Mouse (Mus musculus): ENCODE measurements around the gene 4930455H04Rik. TPM values are rescaled to one million over a fixed set of nuclear protein-coding genes. Genes with fewer than 3 reads are reported as not detected.

4930455H04Rik gene
- total and polyA plus RNA-seq, 2 experiments: 0.09 TPM; not detected in 1

DNA sequence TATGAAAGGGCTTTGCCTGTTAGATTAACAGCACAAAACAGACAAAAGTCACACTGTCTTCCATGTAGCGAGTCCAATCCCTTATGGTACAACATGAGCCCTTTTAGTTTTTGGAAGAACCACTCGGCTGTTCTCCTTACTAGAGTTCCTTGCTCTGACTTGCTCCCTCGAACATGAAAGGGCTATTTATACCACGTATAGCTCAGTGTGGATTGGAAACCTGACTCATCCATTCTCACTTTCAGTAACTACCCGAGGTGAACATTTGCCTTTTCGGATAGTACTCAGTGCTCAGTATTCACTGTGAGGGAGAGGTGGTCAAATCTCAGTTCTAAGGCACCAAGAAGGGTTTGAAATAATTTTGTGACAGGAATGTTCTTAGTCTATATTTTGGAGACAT lies 35.3 kb downstream of the 4930455H04Rik start:
- Histone ChIP-seq H3K4me1 (ENCODE audit: control insufficient read depth, insufficient read depth, low read length) (no peaks in the 10 kb centered on the region), H3K9ac (ENCODE audit: low read depth, low read length) (no peak overlapping the region), H3K27me3 (ENCODE audit: control insufficient read depth, insufficient read depth, low read length) (no peaks in the 10 kb centered on the region), H3K79me2 (ENCODE audit: control insufficient read depth, insufficient read depth, low read length) (no peaks in the 10 kb centered on the region), H3K36me3 (ENCODE audit: control insufficient read depth, insufficient read depth, low read length) (no peaks in the 10 kb centered on the region), H3K4me3 (ENCODE audit: insufficient read depth, low read depth, low read length) (no peak overlapping the region), H3K27ac (replicated peaks; ENCODE audit: insufficient read depth, low read depth, low read length) (no peak overlapping the region)
- 88% methylated on average over 6 of the region's 6 CpGs for WGBS
- no peak for TF ChIP-seq CTCF (IDR thresholded peaks at IDR 0.05; ENCODE audit: low read depth, low read length)
- no peak for TF ChIP-seq POLR2A (IDR thresholded peaks at IDR 0.05; ENCODE audit: extremely low read depth, insufficient read depth, low read length)
- DNase-seq (ENCODE audit: extremely low read depth, low read depth, low spot score): no peak

DNA sequence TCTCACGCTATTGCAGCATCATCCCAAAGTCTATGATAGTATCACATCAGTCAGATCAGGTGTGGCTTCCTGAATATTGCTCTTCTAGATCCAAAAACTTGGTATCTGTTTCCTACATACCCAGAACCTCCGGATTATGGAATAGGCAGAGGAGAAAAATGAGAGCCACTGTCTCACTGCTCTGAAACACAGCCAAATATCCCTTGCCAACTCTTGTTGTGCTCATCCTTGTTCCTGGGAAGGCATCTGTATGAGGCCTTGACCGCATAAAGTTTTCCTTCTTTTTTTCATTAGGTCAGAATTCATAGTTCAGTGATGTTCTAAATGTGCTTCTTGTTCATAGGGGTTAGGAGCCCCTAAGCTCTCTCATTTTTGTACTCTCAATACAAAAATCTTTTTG lies 38.6 kb downstream of the 4930455H04Rik start:
- TF ChIP-seq POLR2A (IDR thresholded peaks at IDR 0.05; ENCODE audit: extremely low read depth, insufficient read depth, low read length) (no peak), CTCF (IDR thresholded peaks at IDR 0.05; ENCODE audit: low read depth, low read length) (no peak)
- Histone ChIP-seq H3K27me3 (ENCODE audit: control insufficient read depth, insufficient read depth, low read length) (no peaks in the 10 kb centered on the region), H3K27ac (replicated peaks; ENCODE audit: insufficient read depth, low read depth, low read length) (no peak overlapping the region), H3K36me3 (ENCODE audit: control insufficient read depth, insufficient read depth, low read length) (no peaks in the 10 kb centered on the region), H3K9ac (ENCODE audit: low read depth, low read length) (no peak overlapping the region), H3K4me1 (ENCODE audit: control insufficient read depth, insufficient read depth, low read length) (no peaks in the 10 kb centered on the region), H3K79me2 (ENCODE audit: control insufficient read depth, insufficient read depth, low read length) (no peaks in the 10 kb centered on the region), H3K4me3 (ENCODE audit: insufficient read depth, low read depth, low read length) (no peak overlapping the region)
- no peak for DNase-seq (ENCODE audit: extremely low read depth, low read depth, low spot score)
- 87% methylated on average over 3 of the region's 3 CpGs for WGBS

DNA sequence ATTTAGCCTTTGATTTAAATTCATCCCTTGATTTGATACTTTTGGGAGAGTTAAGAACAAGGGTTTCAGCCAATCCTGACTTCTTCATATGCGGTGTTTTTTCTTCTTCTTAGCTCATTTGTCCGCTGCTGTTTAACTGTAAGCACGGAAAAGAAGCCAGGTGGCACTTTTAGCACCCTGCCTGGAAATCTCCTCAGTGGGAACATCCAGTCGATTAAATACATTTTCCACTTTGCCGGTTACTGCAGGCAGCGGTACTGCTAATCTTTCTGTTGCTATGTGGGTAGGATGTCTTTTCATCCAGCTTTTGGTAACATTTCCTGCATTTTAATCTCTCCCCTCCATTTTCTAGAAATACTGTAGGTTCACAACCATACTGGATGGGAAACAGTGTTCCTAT lies 39.3 kb downstream of the 4930455H04Rik start:
- WGBS: 92% methylated on average over 6 of the region's 6 CpGs

DNA sequence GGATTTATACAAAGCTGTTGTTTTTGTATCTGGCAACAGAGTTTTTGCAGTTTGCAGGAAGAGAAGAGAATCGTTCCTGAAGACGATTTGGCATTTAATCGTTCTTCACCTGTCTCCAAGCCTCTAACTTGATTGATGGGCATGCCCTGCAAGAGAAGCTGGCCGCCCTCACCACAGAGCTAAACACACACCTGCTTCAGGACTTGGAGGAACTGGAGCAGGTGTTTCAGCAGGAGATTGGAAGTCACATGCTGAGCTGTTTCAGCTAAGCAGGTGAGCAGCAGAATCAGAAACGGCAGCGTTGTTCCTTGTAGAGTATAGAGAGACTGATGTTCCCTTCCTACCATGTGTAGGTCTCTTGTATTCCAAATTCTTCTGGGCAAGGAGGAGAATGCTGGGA lies 42.1 kb downstream of the 4930455H04Rik start:
- Histone ChIP-seq H3K79me2 (ENCODE audit: control insufficient read depth, insufficient read depth, low read length) (no peaks in the 10 kb centered on the region), H3K4me3 (ENCODE audit: insufficient read depth, low read depth, low read length) (no peak overlapping the region), H3K36me3 (ENCODE audit: control insufficient read depth, insufficient read depth, low read length) (no peaks in the 10 kb centered on the region), H3K4me1 (ENCODE audit: control insufficient read depth, insufficient read depth, low read length) (no peaks in the 10 kb centered on the region), H3K27ac (replicated peaks; ENCODE audit: insufficient read depth, low read depth, low read length) (no peak overlapping the region), H3K9ac (ENCODE audit: low read depth, low read length) (no peak overlapping the region), H3K27me3 (ENCODE audit: control insufficient read depth, insufficient read depth, low read length) (no peaks in the 10 kb centered on the region)
- TF ChIP-seq POLR2A (IDR thresholded peaks at IDR 0.05; ENCODE audit: extremely low read depth, insufficient read depth, low read length) (no peak), CTCF (IDR thresholded peaks at IDR 0.05; ENCODE audit: low read depth, low read length) (no peak)
- 82% methylated on average over 6 of the region's 6 CpGs for WGBS
- DNase-seq (ENCODE audit: extremely low read depth, low read depth, low spot score): no peak

More for the DNA sequence above, 39.3 kb downstream of the 4930455H04Rik start:
- Histone ChIP-seq H3K27me3 (ENCODE audit: control insufficient read depth, insufficient read depth, low read length) (no peaks in the 10 kb centered on the region), H3K4me1 (ENCODE audit: control insufficient read depth, insufficient read depth, low read length) (no peaks in the 10 kb centered on the region), H3K4me3 (ENCODE audit: insufficient read depth, low read depth, low read length) (no peak overlapping the region), H3K79me2 (ENCODE audit: control insufficient read depth, insufficient read depth, low read length) (no peaks in the 10 kb centered on the region), H3K36me3 (ENCODE audit: control insufficient read depth, insufficient read depth, low read length) (no peaks in the 10 kb centered on the region), H3K27ac (replicated peaks; ENCODE audit: insufficient read depth, low read depth, low read length) (no peak overlapping the region), H3K9ac (ENCODE audit: low read depth, low read length) (no peak overlapping the region)
- no peak for TF ChIP-seq POLR2A (IDR thresholded peaks at IDR 0.05; ENCODE audit: extremely low read depth, insufficient read depth, low read length)
- TF ChIP-seq CTCF (IDR thresholded peaks at IDR 0.05; ENCODE audit: low read depth, low read length): no peak
- DNase-seq (ENCODE audit: extremely low read depth, low read depth, low spot score): no peak

DNA sequence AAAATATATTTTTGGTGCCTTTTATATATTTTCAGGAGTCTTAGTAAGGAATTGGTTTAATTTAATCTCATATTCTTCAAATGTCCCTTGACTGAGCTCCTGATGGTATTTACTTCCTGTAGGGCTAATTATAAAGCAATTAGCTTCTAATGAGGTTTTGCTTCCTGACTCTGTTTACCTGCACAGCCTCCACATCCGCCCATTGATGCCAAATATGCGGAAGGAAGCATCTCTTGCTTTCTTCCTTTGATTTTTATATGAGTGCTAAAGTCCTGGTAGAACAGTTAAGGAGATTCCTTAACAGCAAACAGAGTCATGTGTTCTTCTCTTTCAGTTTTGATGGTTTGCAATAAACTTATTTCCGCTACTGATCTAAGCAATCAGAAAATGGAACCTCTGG lies 52.3 kb downstream of the 4930455H04Rik start:
- H3K79me2 ChIP-seq (ENCODE audit: control insufficient read depth, insufficient read depth, low read length): no peaks in the 10 kb centered on the region
- H3K27me3 ChIP-seq (ENCODE audit: control insufficient read depth, insufficient read depth, low read length): no peaks in the 10 kb centered on the region
- TF ChIP-seq POLR2A (IDR thresholded peaks at IDR 0.05; ENCODE audit: extremely low read depth, insufficient read depth, low read length) (no peak), CTCF (IDR thresholded peaks at IDR 0.05; ENCODE audit: low read depth, low read length) (no peak)
- DNase-seq (ENCODE audit: extremely low read depth, low read depth, low spot score): no peak
- 93% methylated on average over 3 of the region's 3 CpGs for WGBS
- H3K4me3 ChIP-seq (ENCODE audit: insufficient read depth, low read depth, low read length): no peak overlapping the region
- no peak overlapping the region for H3K9ac ChIP-seq (ENCODE audit: low read depth, low read length)
- no peak overlapping the region for H3K27ac ChIP-seq (replicated peaks; ENCODE audit: insufficient read depth, low read depth, low read length)
- no peaks in the 10 kb centered on the region for H3K4me1 ChIP-seq (ENCODE audit: control insufficient read depth, insufficient read depth, low read length)
- H3K36me3 ChIP-seq (ENCODE audit: control insufficient read depth, insufficient read depth, low read length): no peaks in the 10 kb centered on the region

DNA sequence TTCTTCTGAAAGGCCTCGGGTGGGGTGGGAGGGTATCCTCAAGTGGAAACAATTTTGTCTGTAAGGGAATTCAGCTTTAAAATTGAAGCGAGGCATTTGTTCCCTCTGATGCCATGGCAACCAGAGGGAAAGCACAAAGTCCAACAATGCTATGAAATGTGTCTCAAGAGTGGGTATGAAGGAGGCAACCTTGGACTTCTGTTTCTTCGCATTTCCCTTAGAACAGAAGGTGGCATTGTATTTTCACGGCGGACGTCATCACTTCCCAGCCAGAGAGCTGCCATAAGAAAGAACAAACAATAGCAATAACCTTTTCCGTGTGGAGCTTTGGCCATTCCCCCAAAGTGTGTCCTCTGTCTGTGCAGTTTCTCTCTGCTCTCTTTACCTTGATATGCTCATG lies 53.8 kb downstream of the 4930455H04Rik start:
- Histone ChIP-seq H3K27me3 (ENCODE audit: control insufficient read depth, insufficient read depth, low read length) (no peaks in the 10 kb centered on the region), H3K27ac (replicated peaks; ENCODE audit: insufficient read depth, low read depth, low read length) (no peak overlapping the region), H3K79me2 (ENCODE audit: control insufficient read depth, insufficient read depth, low read length) (no peaks in the 10 kb centered on the region), H3K9ac (ENCODE audit: low read depth, low read length) (no peak overlapping the region), H3K4me3 (ENCODE audit: insufficient read depth, low read depth, low read length) (no peak overlapping the region), H3K4me1 (ENCODE audit: control insufficient read depth, insufficient read depth, low read length) (no peaks in the 10 kb centered on the region), H3K36me3 (ENCODE audit: control insufficient read depth, insufficient read depth, low read length) (no peaks in the 10 kb centered on the region)
- no peak for DNase-seq (ENCODE audit: extremely low read depth, low read depth, low spot score)
- WGBS: 58% methylated on average over 7 of the region's 7 CpGs
- TF ChIP-seq POLR2A (IDR thresholded peaks at IDR 0.05; ENCODE audit: extremely low read depth, insufficient read depth, low read length) (no peak), CTCF (IDR thresholded peaks at IDR 0.05; ENCODE audit: low read depth, low read length) (no peak)

All from liver, adult 2 months (tissue).